Mouse (Mus musculus): Measurements from ENCODE around the gene Fcna.

DNA sequence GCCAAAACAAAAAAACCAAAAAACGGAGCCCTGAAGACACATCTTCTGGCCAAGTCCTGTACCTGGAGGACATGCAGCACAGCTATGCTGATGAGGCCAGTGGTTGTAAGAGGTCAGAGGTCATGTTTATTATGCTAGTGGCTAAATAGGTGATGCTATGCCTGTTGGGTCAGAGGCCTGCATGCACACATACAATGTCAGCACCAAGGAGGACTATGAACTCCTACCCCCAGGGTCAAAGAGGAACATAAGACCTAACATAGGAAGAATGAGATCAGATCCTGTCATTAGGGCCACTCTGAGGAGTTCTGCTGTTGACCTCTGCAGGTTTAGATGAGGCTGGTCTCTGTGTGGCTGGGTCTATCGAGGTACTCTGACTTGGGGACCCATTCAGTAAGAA, 27.8 kb downstream of the Fcna start:
- TF ChIP-seq ETS1 (IDR thresholded peaks at IDR 0.05; ENCODE audit: low read depth, low read length) (no peak), CTCF (IDR thresholded peaks at IDR 0.05 in 2 of 3, conservative IDR thresholded peaks at IDR 0.05 in 1 of 3; ENCODE audit: control insufficient read depth in 1 of 3, insufficient read depth in 1 of 3, low read depth in 2 of 3, low read length in 3 of 3, poor library complexity in 1 of 3, severe bottlenecking in 1 of 3) (no peak), ZKSCAN1 (IDR thresholded peaks at IDR 0.05; ENCODE audit: low read depth, low read length) (no peak), POLR2A (IDR thresholded peaks at IDR 0.05; ENCODE audit: control insufficient read depth in 1 of 2, insufficient read depth in 1 of 2, low read depth in 1 of 2, low read length in 2 of 2, poor library complexity in 1 of 2) (no peak), EP300 (IDR thresholded peaks at IDR 0.05; ENCODE audit: low read depth in 1 of 2, low read length in 2 of 2) (no peak), TAL1 (IDR thresholded peaks at IDR 0.05; ENCODE audit: low read length) (no peak), GATA1 (IDR thresholded peaks at IDR 0.05; ENCODE audit: low read depth, low read length) (no peak), HCFC1 (IDR thresholded peaks at IDR 0.05; ENCODE audit: low read depth, low read length) (no peak), ZNF384 (IDR thresholded peaks at IDR 0.05; ENCODE audit: low read depth, low read length) (no peak), MAX (IDR thresholded peaks at IDR 0.05; ENCODE audit: low read length) (no peak), NELFE (IDR thresholded peaks at IDR 0.05; ENCODE audit: low read depth, low read length) (no peak), MAFK (IDR thresholded peaks at IDR 0.05; ENCODE audit: borderline replicate concordance, low read depth, low read length) (no peak), USF1 (IDR thresholded peaks at IDR 0.05; ENCODE audit: low read depth, low read length) (no peak), NRF1 (IDR thresholded peaks at IDR 0.05; ENCODE audit: insufficient read depth, low read depth, low read length, poor library complexity, severe bottlenecking) (no peak)
